Mouse (Mus musculus): ENCODE data around the gene Ak6. TPM values are rescaled to one million over a fixed set of nuclear protein-coding genes. Genes with fewer than 3 reads are reported as not detected.

The Ak6 gene
- polyA plus RNA-seq, 1 experiment = 115 TPM

DNA sequence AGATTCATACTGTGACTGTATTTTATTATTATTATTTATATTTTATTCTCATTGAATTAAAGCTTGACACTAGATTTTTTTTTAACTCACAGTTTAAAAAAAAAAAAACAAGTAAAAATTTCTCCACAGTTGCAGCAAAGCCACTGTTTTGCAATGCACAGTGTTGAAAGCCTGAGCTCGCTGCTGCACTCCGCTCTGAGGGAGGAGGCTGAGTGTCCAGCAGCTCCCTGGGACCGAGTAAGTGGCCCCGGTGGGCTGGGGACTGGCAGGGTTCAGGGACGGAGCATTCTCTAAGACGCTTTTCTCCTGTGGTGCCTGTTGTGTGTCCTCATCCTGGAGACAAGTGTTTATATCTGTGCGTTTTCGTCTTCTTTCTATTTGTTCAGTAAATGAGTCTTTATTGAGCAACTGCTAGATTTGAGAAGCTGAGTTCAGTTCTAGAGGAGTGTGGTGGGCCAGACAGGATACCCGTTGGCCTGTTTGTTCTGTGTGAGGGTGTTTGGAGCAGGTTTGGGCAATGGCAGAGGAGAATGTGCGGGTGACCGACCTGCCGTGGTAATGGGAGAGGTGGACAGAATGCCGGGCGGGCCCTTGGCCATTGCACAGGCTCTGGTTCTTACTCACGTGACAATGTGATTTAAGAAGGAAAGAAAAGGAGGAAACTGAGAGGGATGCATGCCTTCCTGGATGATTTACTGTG, 25.3 kb downstream of the Ak6 start:
- H3K27me3 ChIP-seq (ENCODE audit: control insufficient read depth, insufficient read depth, insufficient read length) = peaks cover 15% of the 10 kb centered on the region
- no peak overlapping the region for H3K4me2 ChIP-seq (ENCODE audit: low read depth)
- H3K79me2 ChIP-seq (ENCODE audit: control insufficient read depth, insufficient read depth) = no peaks in the 10 kb centered on the region
- TF ChIP-seq CEBPB (IDR thresholded peaks at IDR 0.05; ENCODE audit: insufficient read depth, poor library complexity, severe bottlenecking) (no peak), POLR2A (IDR thresholded peaks at IDR 0.05; ENCODE audit: insufficient read length, low read depth) (no peak), MYOG (IDR thresholded peaks at IDR 0.05; ENCODE audit: control insufficient read depth in 1 of 3, insufficient read depth in 1 of 3, insufficient read length in 2 of 3, low read depth in 2 of 3) (no peak), TCF12 (IDR thresholded peaks at IDR 0.05; ENCODE audit: insufficient read depth, poor library complexity, severe bottlenecking) (no peak), REST (IDR thresholded peaks at IDR 0.05; ENCODE audit: insufficient read depth, insufficient read length) (no peak), E2F4 (IDR thresholded peaks at IDR 0.05; ENCODE audit: insufficient read depth) (no peak), SRF (IDR thresholded peaks at IDR 0.05; ENCODE audit: control insufficient read depth, insufficient read length, low read depth) (no peak), POLR2AphosphoS2 (IDR thresholded peaks at IDR 0.05; ENCODE audit: insufficient read length, low read depth) (no peak), MAX (IDR thresholded peaks at IDR 0.05; ENCODE audit: low read depth) (no peak), MYOD1 (IDR thresholded peaks at IDR 0.05; ENCODE audit: control insufficient read depth in 1 of 3, insufficient read length in 2 of 3, low read depth in 2 of 3) (no peak), USF1 (IDR thresholded peaks at IDR 0.05; ENCODE audit: low read depth) (no peak), TCF3 (IDR thresholded peaks at IDR 0.05; ENCODE audit: insufficient read length, low read depth) (no peak)
- no peak overlapping the region for H3ac ChIP-seq (ENCODE audit: control insufficient read depth, insufficient read length)
- H3K4me3 ChIP-seq = no peak overlapping the region
- no peaks in the 10 kb centered on the region for H3K36me3 ChIP-seq (ENCODE audit: control insufficient read depth, insufficient read depth)

DNA sequence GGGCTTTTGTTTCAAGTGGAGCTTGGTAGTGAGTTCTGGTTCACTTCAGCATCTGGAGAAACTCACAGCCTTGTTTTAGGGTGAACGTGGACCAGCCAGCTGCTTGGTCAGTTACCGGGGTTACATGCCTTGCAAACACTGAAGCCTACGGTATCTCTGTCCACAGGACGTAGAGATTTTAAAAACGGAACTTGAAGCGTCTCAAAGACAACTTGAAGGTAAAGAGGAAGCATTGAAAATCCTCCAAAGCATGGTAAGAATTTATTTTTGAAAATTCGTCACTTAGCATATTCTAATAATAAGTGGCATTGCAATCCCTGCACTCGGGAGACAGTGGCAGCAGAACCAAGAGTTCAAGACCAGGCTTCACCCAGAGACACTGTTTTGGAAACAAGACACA, 30.8 kb downstream of the Ak6 start:
- Histone ChIP-seq H3ac (ENCODE audit: control insufficient read depth, insufficient read length) (no peak overlapping the region), H3K4me2 (ENCODE audit: low read depth) (no peak overlapping the region), H3K27me3 (ENCODE audit: control insufficient read depth, insufficient read depth, insufficient read length) (peaks cover 8% of the 10 kb centered on the region), H3K79me2 (ENCODE audit: control insufficient read depth, insufficient read depth) (no peaks in the 10 kb centered on the region), H3K36me3 (ENCODE audit: control insufficient read depth, insufficient read depth) (no peaks in the 10 kb centered on the region), H3K4me3 (no peak overlapping the region)
- no peak for TF ChIP-seq SRF (IDR thresholded peaks at IDR 0.05; ENCODE audit: control insufficient read depth, insufficient read length, low read depth)
- no peak for TF ChIP-seq USF1 (IDR thresholded peaks at IDR 0.05; ENCODE audit: low read depth)
- TF ChIP-seq MYOG (IDR thresholded peaks at IDR 0.05; ENCODE audit: control insufficient read depth in 1 of 3, insufficient read depth in 1 of 3, insufficient read length in 2 of 3, low read depth in 2 of 3) = no peak
- TF ChIP-seq TCF12 (IDR thresholded peaks at IDR 0.05; ENCODE audit: insufficient read depth, poor library complexity, severe bottlenecking) = no peak
- TF ChIP-seq E2F4 (IDR thresholded peaks at IDR 0.05; ENCODE audit: insufficient read depth) = no peak
- no peak for TF ChIP-seq MYOD1 (IDR thresholded peaks at IDR 0.05; ENCODE audit: control insufficient read depth in 1 of 3, insufficient read length in 2 of 3, low read depth in 2 of 3)
- no peak for TF ChIP-seq CEBPB (IDR thresholded peaks at IDR 0.05; ENCODE audit: insufficient read depth, poor library complexity, severe bottlenecking)
- no peak for TF ChIP-seq MAX (IDR thresholded peaks at IDR 0.05; ENCODE audit: low read depth)
- no peak for TF ChIP-seq TCF3 (IDR thresholded peaks at IDR 0.05; ENCODE audit: insufficient read length, low read depth)
- TF ChIP-seq POLR2AphosphoS2 (IDR thresholded peaks at IDR 0.05; ENCODE audit: insufficient read length, low read depth) = no peak
- no peak for TF ChIP-seq POLR2A (IDR thresholded peaks at IDR 0.05; ENCODE audit: insufficient read length, low read depth)
- no peak for TF ChIP-seq REST (IDR thresholded peaks at IDR 0.05; ENCODE audit: insufficient read depth, insufficient read length)

DNA sequence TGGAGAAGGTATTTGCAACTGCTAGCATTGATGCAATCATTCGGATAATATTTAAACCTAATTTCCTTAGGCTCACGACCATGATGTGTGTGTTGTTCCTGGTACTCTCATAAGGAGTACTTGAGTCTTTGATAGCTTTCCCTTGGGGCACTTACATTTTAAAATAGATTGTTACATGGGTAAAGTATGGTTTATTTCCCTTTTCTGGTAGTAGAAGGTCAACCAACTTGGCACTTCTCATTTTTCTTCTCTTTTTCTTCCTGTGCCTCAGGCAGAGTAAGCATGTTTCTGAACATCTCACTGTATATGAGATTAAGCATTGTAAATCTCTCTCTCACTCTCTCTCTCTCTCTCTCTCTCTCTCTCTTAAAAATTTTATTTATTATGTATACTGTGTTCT, 32.1 kb downstream of the Ak6 start:
- no peak overlapping the region for H3K4me2 ChIP-seq (ENCODE audit: low read depth)
- no peak overlapping the region for H3K4me3 ChIP-seq
- TF ChIP-seq USF1 (IDR thresholded peaks at IDR 0.05; ENCODE audit: low read depth) = no peak
- TF ChIP-seq MYOD1 (IDR thresholded peaks at IDR 0.05; ENCODE audit: control insufficient read depth in 1 of 3, insufficient read length in 2 of 3, low read depth in 2 of 3) = no peak
- TF ChIP-seq POLR2A (IDR thresholded peaks at IDR 0.05; ENCODE audit: insufficient read length, low read depth) = no peak
- TF ChIP-seq SRF (IDR thresholded peaks at IDR 0.05; ENCODE audit: control insufficient read depth, insufficient read length, low read depth) = no peak
- no peak for TF ChIP-seq CEBPB (IDR thresholded peaks at IDR 0.05; ENCODE audit: insufficient read depth, poor library complexity, severe bottlenecking)
- no peak for TF ChIP-seq MYOG (IDR thresholded peaks at IDR 0.05; ENCODE audit: control insufficient read depth in 1 of 3, insufficient read depth in 1 of 3, insufficient read length in 2 of 3, low read depth in 2 of 3)
- no peak for TF ChIP-seq E2F4 (IDR thresholded peaks at IDR 0.05; ENCODE audit: insufficient read depth)
- TF ChIP-seq POLR2AphosphoS2 (IDR thresholded peaks at IDR 0.05; ENCODE audit: insufficient read length, low read depth) = no peak
- H3K36me3 ChIP-seq (ENCODE audit: control insufficient read depth, insufficient read depth) = no peaks in the 10 kb centered on the region
- no peaks in the 10 kb centered on the region for H3K79me2 ChIP-seq (ENCODE audit: control insufficient read depth, insufficient read depth)
- no peak overlapping the region for H3ac ChIP-seq (ENCODE audit: control insufficient read depth, insufficient read length)
- H3K27me3 ChIP-seq (ENCODE audit: control insufficient read depth, insufficient read depth, insufficient read length) = peaks cover 7% of the 10 kb centered on the region

DNA sequence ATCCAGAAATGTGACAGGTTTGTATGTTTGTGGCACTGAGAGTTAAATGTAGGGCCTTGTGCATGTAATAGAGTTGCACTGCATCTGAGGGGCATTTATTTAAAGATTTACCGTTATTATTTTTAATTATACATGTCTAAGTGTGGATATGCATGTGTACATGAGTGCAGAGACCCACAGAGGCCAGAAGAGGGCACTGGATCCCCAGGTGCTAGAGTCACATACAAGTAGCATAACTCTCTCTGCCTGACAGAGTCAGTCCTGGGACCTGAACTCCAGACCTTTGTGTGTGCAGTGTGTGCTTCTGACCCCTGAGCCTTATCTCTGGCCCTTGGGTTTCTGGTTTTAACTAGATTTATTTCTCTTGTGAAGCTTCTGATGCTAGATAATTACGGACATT, 33.6 kb downstream of the Ak6 start:
- Histone ChIP-seq H3K79me2 (ENCODE audit: control insufficient read depth, insufficient read depth) (no peaks in the 10 kb centered on the region), H3K36me3 (ENCODE audit: control insufficient read depth, insufficient read depth) (no peaks in the 10 kb centered on the region), H3K27me3 (ENCODE audit: control insufficient read depth, insufficient read depth, insufficient read length) (no peaks in the 10 kb centered on the region), H3K4me2 (ENCODE audit: low read depth) (no peak overlapping the region), H3K4me3 (no peak overlapping the region), H3ac (ENCODE audit: control insufficient read depth, insufficient read length) (no peak overlapping the region)
- TF ChIP-seq MAX (IDR thresholded peaks at IDR 0.05; ENCODE audit: low read depth) = no peak
- TF ChIP-seq POLR2A (IDR thresholded peaks at IDR 0.05; ENCODE audit: insufficient read length, low read depth) = no peak
- no peak for TF ChIP-seq MYOD1 (IDR thresholded peaks at IDR 0.05; ENCODE audit: control insufficient read depth in 1 of 3, insufficient read length in 2 of 3, low read depth in 2 of 3)
- TF ChIP-seq TCF12 (IDR thresholded peaks at IDR 0.05; ENCODE audit: insufficient read depth, poor library complexity, severe bottlenecking) = no peak
- no peak for TF ChIP-seq POLR2AphosphoS2 (IDR thresholded peaks at IDR 0.05; ENCODE audit: insufficient read length, low read depth)
- TF ChIP-seq MYOG (IDR thresholded peaks at IDR 0.05; ENCODE audit: control insufficient read depth in 1 of 3, insufficient read depth in 1 of 3, insufficient read length in 2 of 3, low read depth in 2 of 3) = no peak
- TF ChIP-seq CEBPB (IDR thresholded peaks at IDR 0.05; ENCODE audit: insufficient read depth, poor library complexity, severe bottlenecking) = no peak
- TF ChIP-seq E2F4 (IDR thresholded peaks at IDR 0.05; ENCODE audit: insufficient read depth) = no peak
- TF ChIP-seq TCF3 (IDR thresholded peaks at IDR 0.05; ENCODE audit: insufficient read length, low read depth) = no peak
- no peak for TF ChIP-seq SRF (IDR thresholded peaks at IDR 0.05; ENCODE audit: control insufficient read depth, insufficient read length, low read depth)
- TF ChIP-seq USF1 (IDR thresholded peaks at IDR 0.05; ENCODE audit: low read depth) = no peak
- TF ChIP-seq REST (IDR thresholded peaks at IDR 0.05; ENCODE audit: insufficient read depth, insufficient read length) = no peak

All from myocyte (in vitro differentiated cells).